Mouse (Mus musculus) gastrocnemius, postnatal 36 days (tissue): Measurements from ENCODE around the gene Gm45234. TPM values are rescaled to one million over a fixed set of nuclear protein-coding genes. Genes with fewer than 3 reads are reported as not detected.
A peak's percentile ranks its signal among the peaks of the same experiment; 100 is the strongest.

Source experiments
- DNase-seq, 2 experiments: peaks; one replicate each; pipeline ENCODE4 v3.0.0; 2022
- intact Hi-C: fragments of 180-260 bp; cut with DNase I; formaldehyde crosslinking; loops from one replicate; pipeline ENCODE4 v1.15.1; 2025
- total RNA-seq, 2 experiments: library from RNA; stranded (reverse); gene quantifications; 2 replicates each; pipeline ENCODE4 v1.2.3; 2021

The Gm45234 gene
- total RNA-seq, 2 experiments from 2014 or later: 0.08 TPM; not detected in 1

DNA sequence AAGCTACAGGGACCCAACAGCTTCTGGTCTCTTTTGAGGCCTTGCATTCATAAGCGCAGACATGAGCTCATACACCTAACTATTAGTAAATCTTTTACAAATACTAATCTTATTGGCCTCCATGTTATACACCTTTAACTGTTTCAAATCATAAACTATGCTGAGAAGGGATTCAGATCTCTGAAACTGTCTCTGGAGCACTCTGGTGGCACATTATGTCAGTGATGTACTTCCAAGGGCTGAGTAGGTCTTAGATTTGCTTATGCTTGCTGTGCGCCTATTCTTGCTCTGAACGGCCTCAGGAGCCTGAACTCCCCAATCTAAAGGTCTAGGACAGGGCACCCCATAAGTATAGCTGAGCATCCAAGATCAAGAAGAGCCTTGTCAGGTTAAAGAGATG, 14.0 kb downstream of the Gm45234 start:
- intact Hi-C loops: loop anchor here (2.0 kb wide), 1 partner anchor 79 kb away; the partner anchor contains the start of gene Lpcat3
- DNase-seq: no peak

DNA sequence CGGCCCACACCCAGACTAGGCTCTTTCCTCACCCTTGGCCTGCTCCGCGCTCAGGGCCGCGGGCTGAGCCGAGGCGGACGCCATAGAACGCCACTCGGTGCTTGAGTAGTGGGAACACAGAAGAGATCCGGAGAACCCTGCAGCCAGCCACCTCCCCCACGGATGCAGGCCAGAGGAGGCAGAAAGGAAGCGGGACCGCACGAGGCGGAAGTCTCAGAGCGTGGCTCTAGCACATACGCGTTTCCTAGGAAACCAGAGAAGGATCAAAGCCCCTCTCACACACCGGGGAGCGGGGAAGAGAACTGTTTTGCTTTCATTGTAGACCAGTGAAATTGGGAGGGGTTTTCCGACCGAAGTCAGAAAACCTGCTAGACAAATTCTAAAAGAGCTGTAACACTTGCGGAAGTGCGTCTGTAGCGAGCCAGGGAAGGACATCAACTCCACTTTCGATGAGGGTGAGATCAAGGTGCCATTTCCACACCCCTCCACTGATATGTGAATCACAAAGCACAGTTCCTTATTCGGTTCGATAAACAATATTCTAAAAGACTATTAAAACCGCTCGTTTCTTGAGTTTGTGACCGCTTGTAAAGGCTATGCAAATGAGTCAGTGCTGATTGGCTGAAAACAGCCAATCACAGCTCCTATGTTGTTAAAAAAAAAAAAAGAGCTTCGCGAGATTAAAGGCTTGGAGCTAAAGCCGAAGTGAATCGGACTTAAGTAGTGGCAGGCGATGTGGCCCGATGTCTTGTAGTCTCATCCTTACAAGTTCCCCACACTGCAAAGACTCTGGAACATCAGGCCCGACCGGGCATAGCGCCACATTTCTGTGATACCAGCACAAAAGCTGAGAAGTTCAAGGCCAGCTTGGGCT, 14.7 kb downstream of the Gm45234 start, which contains the start of gene Grcc10:
Gene Grcc10 (minus strand): TSS at position 487 of the 874 bp plus-strand sequence.
- peak; percentile 77 to 83 for DNase-seq
- intact Hi-C loops: loop anchor here (2.0 kb wide), 1 partner anchor 78 kb away; the partner anchor contains the start of gene Lpcat3

DNA sequence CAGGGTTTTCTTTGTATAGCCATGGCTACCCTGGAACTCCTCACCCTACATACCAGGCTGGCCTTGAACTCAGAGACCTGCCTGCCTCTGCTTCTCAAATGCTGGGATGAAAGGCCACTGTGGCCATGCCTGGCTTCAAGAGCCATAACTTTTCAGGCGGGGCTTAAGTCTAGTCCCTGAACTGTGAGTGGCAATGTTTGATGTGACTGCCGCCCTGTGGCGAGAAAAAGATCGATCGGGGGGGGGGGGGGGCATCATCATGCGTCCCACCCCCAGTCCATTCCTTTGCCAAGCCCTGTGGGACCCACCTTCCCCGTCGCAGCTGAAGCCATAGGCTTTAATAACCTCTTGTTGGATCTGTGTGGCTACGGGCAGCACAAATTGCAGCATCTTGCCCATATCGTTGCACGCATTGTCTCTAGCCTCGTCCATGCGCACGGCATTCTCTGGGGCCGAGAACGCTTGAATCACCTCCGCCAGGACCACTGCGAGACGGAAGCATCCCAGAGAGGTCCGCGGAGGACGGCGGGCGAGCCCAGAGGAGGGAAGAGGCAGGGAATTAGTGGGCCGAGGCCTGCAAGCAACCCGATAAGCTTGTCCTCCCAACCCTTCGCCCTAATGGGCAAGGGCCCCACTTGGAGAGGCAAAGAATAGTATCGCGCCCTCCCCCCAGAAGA, 15.5 kb downstream of the Gm45234 start:
- intact Hi-C loops: loop anchor here (2.0 kb wide), 1 partner anchor 78 kb away; the partner anchor contains the start of gene Lpcat3

DNA sequence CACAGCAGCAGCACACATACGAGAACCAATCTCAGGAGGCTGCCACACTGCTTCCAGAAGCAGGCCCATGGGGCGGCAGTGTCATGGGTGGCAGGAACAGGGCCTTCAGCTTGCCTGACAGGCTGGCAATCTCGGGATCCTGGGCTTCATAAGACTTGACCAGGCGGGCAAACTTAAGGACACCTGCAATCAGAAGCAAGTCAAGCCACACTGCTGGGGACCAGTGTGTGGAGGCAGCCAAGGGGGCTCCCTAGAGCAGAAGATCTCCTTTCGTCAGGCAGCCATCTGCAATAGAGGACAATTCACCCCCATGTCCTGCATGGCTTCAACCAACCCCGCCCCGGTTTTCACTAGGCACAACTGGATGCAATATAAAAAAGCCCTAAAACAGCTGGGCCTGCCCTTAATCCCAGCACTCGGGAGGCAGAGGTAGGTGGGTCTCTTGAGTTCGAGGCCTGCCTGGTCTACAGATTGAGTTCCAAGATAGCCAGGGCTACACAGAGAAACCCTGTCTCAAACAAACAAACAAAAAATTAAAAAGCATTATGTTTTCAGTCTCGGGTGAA, 16.5 kb downstream of the Gm45234 start:
- no peak for DNase-seq
- intact Hi-C loops: loop anchor here (5.0 kb wide), 2 partner anchors 97 to 172 kb away; no protein-coding TSS in a partner anchor

More for the DNA sequence above, 15.5 kb downstream of the Gm45234 start:
- no peak for DNase-seq

DNA sequence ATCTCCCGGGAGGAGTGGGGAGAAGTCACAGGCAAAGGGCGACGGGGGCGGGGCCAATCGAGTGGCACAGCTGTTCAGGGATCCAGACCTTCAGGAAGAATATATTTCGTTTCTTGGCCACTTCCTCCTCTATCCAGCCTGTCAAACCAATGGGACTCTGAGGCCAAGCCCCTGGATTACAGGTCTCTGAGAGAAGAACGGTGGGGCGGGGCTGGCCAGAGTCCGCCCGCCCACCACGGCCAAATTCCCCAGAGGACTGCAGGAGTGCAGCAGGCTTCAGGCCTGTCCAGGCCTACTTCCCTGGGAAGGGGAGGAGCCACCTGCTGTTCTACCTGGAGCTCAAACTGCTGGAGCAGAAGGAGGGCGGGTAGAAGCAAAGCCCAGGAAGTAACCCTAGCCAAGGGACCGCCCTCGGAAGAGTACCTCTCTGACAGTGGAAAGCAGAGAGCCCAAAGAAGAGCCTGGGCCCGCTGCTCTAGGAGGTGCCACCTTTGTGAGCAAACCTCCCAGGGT, 17.3 kb downstream of the Gm45234 start, which contains the start of gene Ptpn6:
Gene Ptpn6 (minus strand): TSS at position 204 of the 513 bp plus-strand sequence.
- intact Hi-C loops: loop anchor here (5.0 kb wide), 2 partner anchors 96 to 171 kb away; no protein-coding TSS in a partner anchor
- no peak for DNase-seq

DNA sequence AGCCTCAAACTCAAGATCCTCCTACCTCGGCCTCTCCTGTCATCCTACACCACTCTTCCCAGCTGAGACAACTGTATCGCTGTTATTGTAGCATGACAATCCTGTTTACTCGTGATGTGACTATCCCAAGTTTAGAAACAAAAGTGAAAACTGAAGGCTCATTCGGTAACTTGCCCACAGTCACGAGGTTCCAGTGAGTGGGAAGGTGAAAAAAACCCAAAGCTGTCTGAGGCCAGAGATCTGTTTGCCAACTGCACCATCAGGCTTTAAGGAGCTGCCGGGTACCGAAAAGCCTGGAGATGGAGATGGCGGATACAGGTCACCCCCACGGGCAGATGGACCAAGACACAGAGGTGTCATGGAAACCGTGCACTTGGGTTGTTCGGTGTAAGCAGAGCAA, 18.8 kb downstream of the Gm45234 start:
- DNase-seq: no peak
- intact Hi-C loops: loop anchor here (2.0 to 5.0 kb wide), 3 partner anchors 18 to 170 kb away; no protein-coding TSS in a partner anchor

DNA sequence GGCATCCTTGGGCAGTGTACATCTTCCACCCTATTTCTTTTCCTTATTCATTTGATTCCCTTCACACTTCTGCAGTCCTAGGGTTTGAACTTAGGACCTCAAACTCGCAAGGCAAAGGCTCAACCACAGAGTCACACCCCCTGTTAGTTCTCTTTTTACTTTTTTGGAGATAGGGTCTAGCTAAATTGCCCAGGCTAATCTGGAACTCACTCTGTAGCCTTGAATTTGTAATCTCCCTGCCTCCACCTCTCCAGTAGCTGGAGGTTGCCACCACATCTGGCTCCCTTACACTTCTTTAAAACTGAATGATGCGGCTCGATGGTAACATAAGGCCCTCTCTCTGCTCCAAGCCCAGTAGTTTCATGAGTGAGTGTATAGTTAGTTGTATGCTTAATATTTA, 21.4 kb downstream of the Gm45234 start:
- intact Hi-C loops: no loop called here

DNA sequence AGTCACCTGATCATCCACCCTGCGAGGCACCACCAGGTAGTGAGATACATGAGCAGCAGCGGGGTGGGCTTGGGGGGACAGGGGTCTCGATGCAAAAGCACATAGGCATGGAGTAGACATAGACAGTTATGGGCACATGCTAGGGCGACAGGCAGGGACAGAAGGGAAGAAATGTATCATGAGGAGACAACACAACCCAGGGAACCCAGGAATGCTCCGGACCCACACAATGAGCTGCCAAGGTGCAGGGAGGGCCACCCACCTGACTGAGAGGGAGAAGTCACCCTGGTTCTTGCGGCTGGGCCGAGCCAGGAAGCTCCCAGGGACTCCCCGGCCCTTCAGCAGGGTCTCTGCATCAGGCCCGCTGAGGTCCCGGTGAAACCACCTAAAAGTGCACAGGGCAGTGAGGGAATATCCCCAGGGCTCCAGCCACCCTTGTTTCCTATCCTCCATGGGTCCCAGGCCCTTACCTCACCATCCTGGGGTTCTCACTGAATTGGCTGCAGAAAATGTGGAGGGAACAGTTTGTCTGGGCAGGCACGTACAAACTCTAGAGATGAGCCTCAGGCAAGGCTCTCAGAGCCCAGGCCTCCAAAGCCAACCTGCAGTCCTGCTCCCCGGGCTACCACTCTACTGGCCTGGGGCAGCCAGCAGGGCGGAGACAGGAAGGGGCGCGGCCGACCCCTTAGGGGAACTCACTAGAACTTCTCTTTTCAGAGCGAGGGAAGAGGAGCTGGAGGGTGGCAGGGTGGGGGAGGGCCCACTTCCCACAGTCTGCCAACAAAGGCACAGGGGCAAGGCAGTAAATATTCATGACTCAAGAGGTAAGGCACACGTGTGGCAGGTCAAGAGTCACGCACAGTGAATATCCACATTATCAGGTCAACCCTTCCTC, 23.1 kb downstream of the Gm45234 start:
- DNase-seq: peak in 1 of 2 experiments; percentile 39
- intact Hi-C loops: no loop called here

More for the DNA sequence above, 21.4 kb downstream of the Gm45234 start:
- DNase-seq: no peak

DNA sequence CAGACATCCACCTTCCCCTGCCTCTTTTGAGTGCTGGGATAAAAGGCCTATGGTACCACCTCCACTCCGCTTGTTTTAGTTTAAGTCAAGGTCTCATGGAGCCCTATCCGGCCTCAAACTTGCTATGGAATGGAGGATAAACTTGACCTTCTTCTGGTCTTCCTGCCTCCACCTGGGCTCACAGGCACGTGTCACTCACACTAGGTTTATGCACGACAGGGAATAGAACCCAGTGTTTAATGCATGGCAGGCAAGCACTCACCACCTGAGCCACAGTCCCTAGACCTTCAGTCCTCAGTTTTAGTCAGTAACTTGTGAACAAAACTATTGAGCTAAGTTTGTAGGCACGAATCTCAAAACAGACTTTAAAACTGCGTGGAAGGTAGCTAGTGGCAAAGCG, 24.8 kb downstream of the Gm45234 start:
- DNase-seq: no peak
- intact Hi-C loops: no loop called here

DNA sequence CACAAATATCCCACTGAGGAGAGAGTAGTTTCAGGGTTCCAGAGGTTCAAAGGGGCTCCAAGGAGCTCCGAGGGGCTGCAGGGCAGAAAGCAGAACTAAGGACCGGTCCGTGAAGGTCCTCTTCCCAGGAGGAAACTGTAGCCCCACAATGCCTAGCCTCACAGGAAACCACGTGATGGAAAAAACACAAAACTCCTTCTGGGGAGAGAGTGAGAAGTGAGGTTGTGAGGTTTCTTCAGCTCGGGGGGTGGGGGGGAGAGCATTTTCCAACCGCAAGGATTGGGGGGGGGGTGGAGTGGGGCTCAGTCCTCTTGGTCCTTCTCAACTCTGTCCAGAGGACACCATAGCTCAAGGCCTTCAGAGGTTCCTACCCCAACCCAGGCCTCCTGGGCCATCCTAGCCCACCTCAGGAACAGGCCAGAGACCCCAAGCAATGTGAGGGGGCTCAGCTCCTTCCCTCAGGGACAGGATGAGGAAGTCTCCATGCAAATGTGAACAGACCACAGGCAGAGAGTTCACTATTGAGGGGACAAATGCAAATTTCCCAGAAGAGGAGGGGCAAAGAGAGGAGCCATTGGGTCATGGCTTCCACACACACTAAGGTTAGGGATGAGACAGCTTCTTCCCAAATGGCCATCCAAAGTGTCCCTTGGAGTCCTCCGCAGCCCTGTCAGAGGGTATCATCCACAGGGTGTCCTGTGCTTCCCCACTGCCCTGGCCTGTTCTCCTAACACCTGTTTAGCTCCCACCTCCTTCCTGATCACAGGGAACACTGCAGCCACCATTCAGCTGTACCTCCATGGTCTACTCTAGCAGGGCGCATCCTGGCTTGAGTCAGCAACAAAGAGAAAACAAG, 25.7 kb downstream of the Gm45234 start:
- intact Hi-C loops: no loop called here
- no peak for DNase-seq

DNA sequence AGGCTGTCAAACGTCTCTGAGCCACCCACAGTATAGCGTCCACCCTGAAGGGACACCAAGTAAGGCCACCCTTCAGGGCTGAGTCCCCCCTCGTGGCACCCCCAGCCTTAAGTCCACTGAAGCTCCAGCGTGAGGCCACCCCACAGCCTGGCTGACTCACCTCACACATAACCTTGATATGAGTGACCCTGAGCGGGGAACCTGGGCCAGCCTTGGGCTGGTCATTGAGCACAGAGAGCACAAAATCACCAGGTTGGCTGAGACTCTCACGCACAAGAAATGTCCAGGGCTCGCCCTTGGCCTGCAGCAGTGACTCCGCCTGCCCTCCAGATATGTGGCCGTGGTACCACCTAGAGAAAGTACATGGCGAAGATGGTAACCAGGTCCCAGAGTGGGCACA, 27.2 kb downstream of the Gm45234 start:
- intact Hi-C loops: no loop called here
- no peak for DNase-seq

DNA sequence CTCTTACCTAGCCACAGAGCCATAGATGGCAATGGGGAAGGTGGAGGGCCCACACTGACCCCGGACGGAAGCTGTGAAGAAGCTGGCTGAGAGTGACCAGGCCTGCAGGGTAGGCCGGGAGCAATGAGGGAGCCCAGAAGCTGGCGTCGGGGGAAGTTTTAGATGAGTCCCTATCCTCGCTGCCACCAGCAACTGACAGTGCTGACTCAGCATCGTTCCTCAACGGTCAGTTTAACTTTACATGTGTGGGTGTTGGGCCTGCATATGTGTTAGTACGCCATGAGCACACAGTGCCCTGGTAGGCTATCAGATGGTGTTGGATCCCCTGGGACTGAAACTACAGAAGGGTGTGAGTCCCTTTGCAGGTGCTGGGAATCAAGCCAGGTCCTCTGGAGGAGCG, 31.3 kb downstream of the Gm45234 start:
- no peak for DNase-seq
- intact Hi-C loops: no loop called here

DNA sequence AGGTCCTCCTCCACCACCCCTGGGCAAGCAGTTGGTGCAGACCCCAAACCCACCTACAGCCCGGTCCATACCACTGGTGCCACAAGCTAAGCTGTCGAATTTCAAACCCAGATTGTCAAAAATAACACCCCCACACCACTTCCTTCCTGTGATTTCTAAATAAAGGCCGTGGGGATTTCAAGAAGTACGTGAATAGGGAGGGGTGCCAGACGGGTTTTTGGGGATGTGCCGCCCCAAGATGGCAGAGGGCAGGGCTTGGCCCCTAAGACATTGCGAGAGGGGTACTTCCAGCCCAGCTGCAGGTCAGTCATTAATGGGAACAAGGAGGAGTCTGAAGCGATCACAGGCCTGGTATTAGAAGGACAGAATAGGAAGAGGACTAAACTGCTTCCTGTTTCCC, 32.3 kb downstream of the Gm45234 start:
- DNase-seq: no peak
- intact Hi-C loops: no loop called here

DNA sequence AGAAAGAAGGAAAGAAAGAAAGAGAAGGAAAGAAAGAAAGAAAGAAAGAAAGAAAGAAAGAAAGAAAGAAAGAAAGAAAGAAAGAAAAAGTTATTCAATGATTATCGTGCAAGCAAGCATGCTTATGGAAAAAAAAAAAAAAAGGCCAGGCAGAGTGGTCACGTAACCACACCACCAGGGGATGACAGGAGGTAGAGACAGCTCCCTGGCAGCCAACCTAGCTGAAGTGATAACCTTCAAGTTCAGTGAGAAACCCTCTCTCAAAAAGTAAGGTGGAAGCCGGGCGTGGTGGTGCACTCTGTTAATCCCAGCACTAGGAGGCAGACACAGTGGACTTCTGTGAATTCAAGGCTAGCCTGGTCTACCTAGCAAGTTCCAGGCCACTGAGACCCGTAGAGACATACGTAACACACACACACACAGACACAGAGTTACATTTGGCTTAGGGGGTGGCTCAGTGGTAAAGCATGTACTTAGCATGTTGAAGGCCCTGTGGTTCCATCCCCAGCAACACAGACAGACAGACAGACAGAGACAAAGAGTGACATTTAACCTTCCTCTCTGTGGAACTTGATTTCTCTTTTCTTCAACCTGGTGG, 32.8 kb downstream of the Gm45234 start:
- DNase-seq: no peak
- intact Hi-C loops: no loop called here

DNA sequence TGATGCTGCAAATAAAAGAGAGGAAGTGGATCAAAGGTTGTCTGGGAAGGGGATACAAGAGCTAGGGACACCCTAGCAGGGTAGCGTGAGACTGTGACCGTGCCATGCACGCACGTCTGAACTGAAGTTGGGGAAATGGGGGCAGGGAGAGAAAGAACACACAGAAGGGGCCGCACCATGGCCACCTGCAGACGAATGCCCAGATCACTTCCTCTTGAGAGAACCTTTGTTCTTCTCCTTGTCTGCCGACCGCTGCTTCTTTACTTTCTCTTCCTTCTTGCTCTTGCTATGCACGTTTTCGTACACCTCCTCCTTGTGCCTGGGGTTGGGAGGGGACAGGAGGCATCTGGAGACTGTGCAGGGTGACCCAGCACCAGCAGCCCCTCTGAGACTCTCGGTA, 34.9 kb downstream of the Gm45234 start:
- intact Hi-C loops: no loop called here
- DNase-seq: no peak

DNA sequence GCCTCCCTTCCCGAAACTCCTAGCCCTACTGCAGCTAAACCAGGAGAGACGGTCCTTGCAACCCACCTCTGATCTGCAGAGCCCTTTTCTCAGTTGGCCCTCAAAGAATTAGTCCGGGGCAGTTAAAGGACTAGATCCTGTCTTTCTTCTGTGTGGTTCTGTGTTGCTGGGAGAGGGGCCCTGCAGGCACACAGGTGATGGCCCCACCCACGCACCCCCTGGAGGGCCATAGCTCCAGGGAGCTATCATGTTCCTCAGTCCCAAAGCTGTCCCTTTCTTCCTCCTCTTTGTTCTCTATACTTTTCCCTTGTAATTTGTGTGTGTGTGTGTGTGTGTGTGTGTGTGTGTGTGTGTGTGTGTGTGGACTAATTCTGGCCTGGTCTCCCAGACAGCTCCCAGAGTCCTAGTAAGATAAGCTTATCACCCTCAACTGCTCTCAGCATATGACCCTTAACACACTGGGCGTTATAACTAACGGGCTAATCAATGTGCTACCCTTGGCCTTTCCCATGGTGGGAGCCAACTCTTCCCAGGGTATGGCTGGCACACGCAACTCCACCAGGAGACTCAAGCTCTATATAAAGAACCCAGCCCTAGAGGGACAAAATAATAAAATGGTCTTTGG, 36.4 kb downstream of the Gm45234 start:
- no peak for DNase-seq
- intact Hi-C loops: loop anchor here (2.0 to 10.0 kb wide), 2 partner anchors 17 to 315 kb away; partner anchors contain the start of gene Ing4

DNA sequence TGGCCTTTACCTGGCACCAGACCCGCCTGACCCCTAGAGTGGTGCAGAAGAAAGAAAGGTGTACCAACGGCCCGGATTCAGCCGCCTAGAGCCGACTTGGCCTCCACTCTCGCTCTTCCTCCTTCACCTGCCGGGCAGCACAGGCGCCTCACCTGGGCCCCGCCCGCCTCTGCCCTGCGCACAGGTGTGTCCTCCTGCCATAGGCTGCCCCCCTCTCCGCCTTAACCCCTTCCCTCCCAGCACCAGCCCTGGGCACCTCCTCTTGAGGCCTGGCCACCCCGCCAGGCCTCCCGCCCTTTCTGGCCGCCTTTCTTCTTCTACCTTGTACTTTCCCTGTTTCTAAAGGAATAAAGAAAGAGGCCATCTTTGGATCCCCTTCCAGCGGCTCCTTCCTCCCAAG, 37.1 kb downstream of the Gm45234 start:
- intact Hi-C loops: loop anchor here (2.0 to 10.0 kb wide), 2 partner anchors 18 to 316 kb away; partner anchors contain the start of gene Ing4
- no peak for DNase-seq
